Mouse (Mus musculus) embryonic facial prominence, embryonic 12.5 days (tissue): Measurements from ENCODE around the gene Mesp1. TPM values are rescaled to one million over a fixed set of nuclear protein-coding genes. Genes with fewer than 3 reads are reported as not detected.

Experiments
- ATAC-seq: fragments of 200-750 bp; cut with Nextera tagmentation; 2 replicates; pipeline ENCODE4 v1.8.0; 2017; ENCODE audit not compliant: insufficient number of reproducible peaks, insufficient read depth, low FRiP score, low TSS enrichment
- H3K27ac ChIP-seq: fragments of 300-500 bp; sonication (generic); 2 replicates; pipeline ENCODE4 v1.5.1; 2016; ENCODE audit warnings: mild to moderate bottlenecking
- H3K27me3 ChIP-seq: fragments of 300-500 bp; sonication (generic); 2 replicates; pipeline ENCODE4 v1.6.1; 2016; ENCODE audit warnings: mild to moderate bottlenecking, moderate library complexity
- H3K36me3 ChIP-seq: fragments of 300-500 bp; sonication (generic); 2 replicates; pipeline ENCODE4 v1.6.1; 2016; ENCODE audit warnings: mild to moderate bottlenecking
- H3K4me1 ChIP-seq: fragments of 300-500 bp; sonication (generic); 2 replicates; pipeline ENCODE4 v1.6.1; 2016
- H3K4me2 ChIP-seq: fragments of 300-500 bp; sonication (generic); replicated peaks from 2 replicates; pipeline ENCODE4 v1.6.1; 2016; ENCODE audit warnings: mild to moderate bottlenecking, moderate library complexity
- H3K4me3 ChIP-seq: fragments of 300-500 bp; sonication (generic); 2 replicates; pipeline ENCODE4 v1.5.1; 2016; ENCODE audit warnings: mild to moderate bottlenecking
- H3K9ac ChIP-seq: fragments of 300-500 bp; sonication (generic); 2 replicates; pipeline ENCODE4 v1.6.1; 2016; ENCODE audit warnings: mild to moderate bottlenecking, moderate library complexity
- H3K9me3 ChIP-seq: fragments of 300-500 bp; sonication (generic); 2 replicates; pipeline ENCODE4 v1.6.1; 2016; ENCODE audit warnings: mild to moderate bottlenecking, moderate library complexity
- WGBS: fragments of 180-500 bp; shearing (Covaris S2); methylation state at CpG from one replicate; pipeline ENCODE4 v1.1.7; 2016; 5-methylcytosine and 5-hydroxymethylcytosine counted together
- polyA plus RNA-seq: library from polyadenylated mRNA; unstranded; fragments of >200 nt; fragmentation: Nextera tagmentation; extraction: Ambion mirVana; gene quantifications from 2 replicates; pipeline ENCODE4 v1.2.1, GENCODE M21; 2016

Gene Mesp1
- polyA plus RNA-seq, 1 experiment from 2014 or later, result not detected

DNA sequence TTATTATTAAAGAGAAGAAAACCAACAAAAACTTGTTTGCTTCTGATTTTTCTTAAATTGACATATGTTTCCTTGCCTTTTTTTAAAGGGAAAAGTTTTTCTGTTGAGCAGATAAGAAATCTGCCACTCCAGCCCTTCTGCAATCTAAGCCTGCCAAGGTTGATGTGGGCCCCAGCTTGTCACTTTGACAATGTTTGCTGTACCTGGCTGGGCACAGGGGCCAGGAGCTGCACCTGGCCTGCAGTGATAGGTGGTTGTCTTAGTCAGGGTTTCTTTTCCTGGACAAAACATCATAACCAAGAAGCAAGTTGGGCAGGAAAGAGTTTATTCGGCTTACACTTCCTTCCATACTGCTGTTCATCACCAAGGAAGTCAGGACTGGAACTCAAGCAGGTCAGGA, 19.8 kb upstream of the Mesp1 start:
- no peak overlapping the region for H3K9ac ChIP-seq
- 81% methylated on average over 1 of the region's 1 CpGs for WGBS
- H3K27me3 ChIP-seq, result peaks cover 25% of the 10 kb centered on the region

DNA sequence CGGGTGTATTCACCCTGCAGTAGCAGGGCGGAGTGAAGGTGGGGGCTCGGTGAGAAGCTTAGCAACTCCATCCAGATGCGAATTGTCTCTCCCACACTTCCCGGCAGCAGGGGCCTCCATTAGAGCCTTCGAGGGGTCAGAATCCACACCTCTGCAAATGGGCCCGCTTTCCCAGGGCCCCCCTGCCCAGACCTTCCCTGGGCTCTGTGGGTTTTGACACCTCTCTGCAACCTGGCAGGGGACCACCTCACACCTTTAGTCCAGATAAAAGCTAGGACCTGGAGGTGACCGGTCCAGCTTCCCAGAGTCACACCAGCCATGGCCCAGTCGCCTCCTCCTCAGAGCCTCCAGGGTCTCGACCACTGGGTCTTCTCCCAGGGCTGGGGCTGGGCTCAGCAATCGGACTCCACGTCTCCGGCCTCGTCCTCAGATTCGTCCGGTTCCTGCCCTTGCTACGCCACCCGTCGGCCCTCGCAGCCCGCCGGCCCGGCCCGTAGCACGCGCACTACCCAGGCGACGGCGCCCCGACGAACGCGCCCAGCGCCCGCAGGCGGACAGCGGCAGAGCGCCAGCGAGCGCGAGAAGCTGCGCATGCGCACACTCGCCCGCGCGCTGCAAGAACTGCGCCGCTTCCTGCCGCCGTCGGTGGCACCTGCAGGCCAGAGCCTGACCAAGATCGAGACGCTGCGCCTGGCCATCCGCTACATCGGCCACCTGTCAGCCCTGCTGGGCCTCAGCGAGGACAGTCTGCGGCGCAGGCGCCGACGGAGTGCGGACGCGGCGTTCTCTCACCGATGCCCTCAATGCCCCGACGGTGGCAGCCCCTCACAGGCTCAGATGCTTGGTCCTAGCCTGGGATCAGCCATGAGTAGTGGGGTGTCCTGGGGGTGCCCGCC, 17.3 kb upstream of the Mesp1 start, which contains the start of gene Mesp2:
TSS of gene Mesp2 (plus strand) at position 117 of the 896 bp plus-strand sequence.
- Histone ChIP-seq H3K27ac (no peak within 1 kb of the TSS), H3K9ac (peak within 1 kb of the TSS; percentile 52), H3K4me3 (peak within 1 kb of the TSS; percentile 32), H3K4me2 (peak within 1 kb of the TSS; percentile 57), H3K4me1 (no peaks in the 10 kb centered on the region; the same call in 1 of the 2 replicates), H3K9me3 (no peaks in the 10 kb centered on the region), H3K36me3 (no peaks in the 10 kb centered on the region), H3K27me3 (peaks cover 25% of the 10 kb centered on the region)
- ATAC-seq, result 0 out of 2 replicates have a peak, but pooled peaks have one; percentile 29
- WGBS, result 20% methylated on average over 71 of the region's 71 CpGs

More for the DNA sequence above, 19.8 kb upstream of the Mesp1 start:
- peaks cover 3% of the 10 kb centered on the region; the same call in 1 of the 2 replicates for H3K4me1 ChIP-seq
- H3K9me3 ChIP-seq, result no peaks in the 10 kb centered on the region
- no peak overlapping the region for H3K4me3 ChIP-seq
- no peak overlapping the region for H3K27ac ChIP-seq
- no peaks in the 10 kb centered on the region for H3K36me3 ChIP-seq
- ATAC-seq, result no peak
- H3K4me2 ChIP-seq, result no peak overlapping the region

DNA sequence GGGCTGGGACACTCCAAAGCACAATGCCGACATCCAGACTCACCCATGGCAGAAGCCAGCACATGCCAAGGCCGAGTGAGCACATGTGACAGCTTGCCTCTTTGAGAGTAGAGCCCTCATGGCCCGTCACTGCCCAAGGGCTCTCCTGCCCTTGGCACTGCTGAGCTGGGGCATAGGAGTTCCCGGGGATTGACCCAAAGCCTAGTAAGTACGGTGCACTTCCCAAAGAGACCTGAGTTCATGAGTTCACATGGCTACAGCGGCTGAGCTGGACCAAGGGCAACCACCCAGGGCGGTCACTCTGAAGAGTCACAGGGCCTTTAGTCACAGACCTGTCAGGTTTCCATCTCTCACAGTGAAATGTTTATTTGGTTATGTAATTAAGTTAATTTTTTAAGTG, 15.0 kb upstream of the Mesp1 start:
- Histone ChIP-seq H3K27ac (no peak overlapping the region), H3K4me1 (no peaks in the 10 kb centered on the region; the same call in 1 of the 2 replicates), H3K27me3 (peaks cover 25% of the 10 kb centered on the region), H3K9ac (no peak overlapping the region), H3K4me3 (no peak overlapping the region), H3K9me3 (no peaks in the 10 kb centered on the region), H3K4me2 (no peak overlapping the region), H3K36me3 (no peaks in the 10 kb centered on the region)
- ATAC-seq, result no peak
- 78% methylated on average over 7 of the region's 7 CpGs for WGBS

DNA sequence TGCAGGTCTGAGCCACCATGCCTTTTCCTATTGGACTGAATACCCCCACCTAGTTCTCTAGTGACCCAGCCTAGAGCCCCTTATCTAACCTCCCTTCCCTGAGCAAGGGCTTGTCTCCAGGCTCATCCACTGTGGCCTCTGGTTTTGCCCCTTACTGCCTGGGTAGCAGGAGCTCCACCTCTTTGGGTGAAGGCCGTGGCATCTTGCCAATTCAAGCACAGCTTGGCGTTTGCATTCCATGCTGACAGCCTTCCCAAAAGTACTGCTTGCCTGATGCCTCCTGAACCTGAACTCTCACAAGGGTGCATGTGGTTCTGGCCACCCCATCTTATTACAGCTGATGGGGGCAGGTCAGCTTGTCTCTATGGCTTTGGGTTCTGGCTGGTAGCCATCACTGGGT, 10.3 kb upstream of the Mesp1 start:
- Histone ChIP-seq H3K27me3 (no peaks in the 10 kb centered on the region), H3K4me1 (0 out of 2 replicates have a peak, but pooled peaks cover 4% of the 10 kb centered on the region), H3K9me3 (no peaks in the 10 kb centered on the region), H3K4me3 (no peak overlapping the region), H3K9ac (no peak overlapping the region), H3K36me3 (no peaks in the 10 kb centered on the region), H3K27ac (no peak overlapping the region), H3K4me2 (no peak overlapping the region)
- WGBS, result 56% methylated on average over 2 of the region's 2 CpGs
- no peak for ATAC-seq

DNA sequence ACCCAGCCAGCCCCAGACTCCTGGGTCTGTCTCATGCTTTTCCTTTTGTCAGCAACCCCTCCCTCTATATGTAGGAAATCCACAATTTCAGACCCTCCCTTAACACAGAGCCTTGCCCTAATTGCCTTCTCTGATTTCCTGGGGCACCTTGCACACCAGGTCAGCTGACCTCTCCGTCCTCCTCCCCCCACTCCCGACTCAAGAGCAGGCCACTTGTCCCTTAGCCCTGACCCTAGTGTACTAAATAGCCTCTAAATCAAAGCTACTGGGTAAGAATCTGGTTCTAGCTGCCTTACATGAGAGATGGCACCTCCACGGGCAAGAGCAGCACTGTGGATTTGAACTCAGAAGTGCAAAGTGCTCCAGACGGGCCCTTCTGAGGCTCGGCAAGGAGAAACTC, 8.4 kb upstream of the Mesp1 start:
- no peak overlapping the region for H3K4me3 ChIP-seq
- WGBS, result 57% methylated on average over 5 of the region's 5 CpGs

DNA sequence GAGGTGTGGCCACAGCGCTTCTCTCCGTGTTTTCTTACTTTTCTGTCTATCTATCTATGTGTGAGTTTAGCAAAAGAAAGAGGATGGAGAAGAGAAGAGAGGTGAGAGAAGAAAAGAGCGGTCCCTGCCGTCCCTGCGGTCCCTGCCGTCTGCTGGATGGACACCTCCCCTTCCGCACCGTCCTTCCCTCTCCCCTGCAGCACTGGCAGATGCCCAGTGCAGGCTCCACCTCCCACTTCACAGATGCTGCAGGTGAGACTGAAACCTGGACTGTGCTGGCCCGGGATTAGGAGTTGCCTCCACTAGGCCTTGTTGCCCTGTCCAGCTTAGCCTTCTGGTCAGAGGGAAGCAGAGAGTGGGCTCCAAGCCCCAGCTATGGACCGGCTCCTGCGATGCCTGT, 7.8 kb upstream of the Mesp1 start:
- no peaks in the 10 kb centered on the region for H3K9me3 ChIP-seq
- WGBS, result 74% methylated on average over 11 of the region's 11 CpGs

More for the DNA sequence above, 8.4 kb upstream of the Mesp1 start:
- no peak overlapping the region for H3K4me2 ChIP-seq
- no peaks in the 10 kb centered on the region for H3K36me3 ChIP-seq
- no peak overlapping the region for H3K9ac ChIP-seq
- H3K4me1 ChIP-seq, result peaks cover 9% of the 10 kb centered on the region; the same call in 1 of the 2 replicates
- no peaks in the 10 kb centered on the region; the same call in 1 of the 2 replicates for H3K27me3 ChIP-seq
- no peaks in the 10 kb centered on the region for H3K9me3 ChIP-seq
- H3K27ac ChIP-seq, result no peak overlapping the region
- ATAC-seq, result no peak

DNA sequence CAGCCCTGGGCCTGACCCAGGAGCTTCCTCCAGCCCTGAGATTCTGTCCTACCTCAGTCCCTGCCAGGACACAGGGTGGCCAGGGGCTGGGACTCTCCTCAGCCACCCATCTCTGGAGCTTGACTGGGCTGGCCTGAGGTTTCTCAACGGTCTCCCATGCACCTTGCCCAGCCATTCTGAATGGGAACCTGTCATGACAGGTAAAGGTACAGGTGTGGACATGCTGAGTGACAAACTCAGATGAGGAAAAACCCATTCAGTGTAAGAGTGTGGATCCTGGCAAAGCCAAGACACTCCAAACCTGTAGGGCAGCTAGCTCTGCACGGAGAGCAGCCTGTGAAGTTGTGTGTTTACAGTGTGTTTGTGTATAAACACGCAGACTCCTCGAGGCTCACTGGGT, 6.7 kb upstream of the Mesp1 start:
- Histone ChIP-seq H3K36me3 (no peaks in the 10 kb centered on the region), H3K27ac (no peak overlapping the region), H3K9me3 (no peaks in the 10 kb centered on the region), H3K4me1 (peaks cover 9% of the 10 kb centered on the region; the same call in 1 of the 2 replicates), H3K9ac (no peak overlapping the region), H3K4me2 (no peak overlapping the region), H3K4me3 (no peak overlapping the region), H3K27me3 (peaks cover under 1% of the 10 kb centered on the region; the same call in 1 of the 2 replicates)
- WGBS, result 80% methylated on average over 4 of the region's 4 CpGs
- ATAC-seq, result no peak

More for the DNA sequence above, 7.8 kb upstream of the Mesp1 start:
- H3K4me3 ChIP-seq, result no peak overlapping the region
- H3K27me3 ChIP-seq, result no peaks in the 10 kb centered on the region; the same call in 1 of the 2 replicates
- no peak for ATAC-seq
- H3K4me2 ChIP-seq, result no peak overlapping the region
- H3K4me1 ChIP-seq, result peaks cover 9% of the 10 kb centered on the region; the same call in 1 of the 2 replicates
- no peak overlapping the region for H3K9ac ChIP-seq
- no peak overlapping the region for H3K27ac ChIP-seq
- H3K36me3 ChIP-seq, result no peaks in the 10 kb centered on the region

DNA sequence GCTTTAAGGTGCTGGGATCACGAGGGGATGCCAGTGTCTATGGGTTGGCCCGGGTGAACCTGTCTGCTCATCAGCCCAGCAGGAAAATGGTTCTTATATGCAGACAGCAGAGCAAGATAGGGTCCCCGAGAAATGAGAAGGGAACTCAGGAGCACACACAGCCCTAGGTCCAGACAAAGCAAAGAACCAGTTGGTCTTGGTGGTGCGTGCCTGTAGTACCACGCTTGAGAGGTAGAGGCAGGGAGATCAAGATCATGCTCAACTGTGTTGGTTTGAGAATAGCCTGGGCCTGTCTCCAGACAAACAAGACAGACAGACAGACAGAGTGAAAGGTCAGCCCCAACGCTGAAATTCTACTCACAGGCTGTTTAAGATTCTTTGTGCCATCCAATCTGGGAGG, 5.9 kb upstream of the Mesp1 start:
- Histone ChIP-seq H3K9ac (no peak overlapping the region), H3K4me2 (no peak overlapping the region), H3K9me3 (no peaks in the 10 kb centered on the region), H3K36me3 (no peaks in the 10 kb centered on the region), H3K27me3 (peaks cover 8% of the 10 kb centered on the region), H3K4me3 (no peak overlapping the region), H3K4me1 (peaks cover 9% of the 10 kb centered on the region; the same call in 1 of the 2 replicates), H3K27ac (no peak overlapping the region)
- no peak for ATAC-seq
- 68% methylated on average over 6 of the region's 6 CpGs for WGBS

DNA sequence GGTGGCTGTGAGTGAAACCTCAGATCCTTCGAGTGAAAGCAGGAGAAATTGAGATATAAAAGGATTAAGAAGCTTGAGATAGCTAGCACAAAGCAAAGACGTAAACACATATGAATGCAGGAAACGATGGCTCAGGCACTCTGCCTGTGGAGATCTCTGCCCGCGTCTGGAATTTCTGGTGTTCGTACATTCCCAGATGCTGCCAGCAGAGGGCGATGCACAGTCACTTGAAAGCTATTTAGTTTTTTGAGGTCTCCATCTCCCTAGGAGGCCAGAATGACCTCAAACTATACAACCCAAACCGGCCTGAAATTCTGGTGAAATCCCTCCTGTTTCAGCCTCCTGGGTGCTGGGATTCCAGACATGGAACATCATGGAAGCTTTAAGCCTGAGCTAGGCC, 5.5 kb upstream of the Mesp1 start:
- no peak overlapping the region for H3K9ac ChIP-seq
- H3K36me3 ChIP-seq, result no peaks in the 10 kb centered on the region
- H3K4me1 ChIP-seq, result peaks cover 9% of the 10 kb centered on the region; the same call in 1 of the 2 replicates
- H3K27me3 ChIP-seq, result peaks cover 12% of the 10 kb centered on the region
- H3K4me3 ChIP-seq, result no peak overlapping the region
- H3K9me3 ChIP-seq, result no peaks in the 10 kb centered on the region
- ATAC-seq, result no peak
- 3% methylated on average over 8 of the region's 8 CpGs for WGBS
- H3K27ac ChIP-seq, result no peak overlapping the region
- H3K4me2 ChIP-seq, result no peak overlapping the region

DNA sequence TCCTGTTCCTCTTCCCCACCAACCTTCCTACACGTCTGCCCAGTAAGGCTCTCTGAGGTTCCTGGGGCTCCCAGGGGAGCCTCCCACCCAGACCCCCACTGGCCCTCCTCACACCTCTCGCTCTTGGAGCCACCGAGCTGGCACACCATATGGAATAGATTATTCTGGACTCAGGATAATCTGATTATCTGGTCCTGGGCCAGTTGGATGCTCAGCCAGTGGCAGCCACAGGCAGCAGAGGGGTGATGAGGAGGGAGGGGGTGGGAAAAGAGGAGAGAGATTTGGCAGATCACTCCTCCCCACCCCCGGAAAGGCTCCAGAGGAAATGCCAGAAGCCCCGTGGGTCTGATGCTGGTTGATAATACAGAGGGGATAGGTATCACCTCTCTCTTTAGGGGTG, 5.0 kb upstream of the Mesp1 start:
- Histone ChIP-seq H3K4me3 (no peak overlapping the region), H3K4me2 (no peak overlapping the region), H3K36me3 (no peaks in the 10 kb centered on the region), H3K27me3 (peaks cover 17% of the 10 kb centered on the region), H3K27ac (0 out of 2 replicates have a peak overlapping the region, but pooled peaks have one; percentile 3), H3K9me3 (no peaks in the 10 kb centered on the region), H3K4me1 (peaks cover 9% of the 10 kb centered on the region; the same call in 1 of the 2 replicates), H3K9ac (no peak overlapping the region)
- WGBS, result 16% methylated on average over 5 of the region's 5 CpGs
- no peak for ATAC-seq

DNA sequence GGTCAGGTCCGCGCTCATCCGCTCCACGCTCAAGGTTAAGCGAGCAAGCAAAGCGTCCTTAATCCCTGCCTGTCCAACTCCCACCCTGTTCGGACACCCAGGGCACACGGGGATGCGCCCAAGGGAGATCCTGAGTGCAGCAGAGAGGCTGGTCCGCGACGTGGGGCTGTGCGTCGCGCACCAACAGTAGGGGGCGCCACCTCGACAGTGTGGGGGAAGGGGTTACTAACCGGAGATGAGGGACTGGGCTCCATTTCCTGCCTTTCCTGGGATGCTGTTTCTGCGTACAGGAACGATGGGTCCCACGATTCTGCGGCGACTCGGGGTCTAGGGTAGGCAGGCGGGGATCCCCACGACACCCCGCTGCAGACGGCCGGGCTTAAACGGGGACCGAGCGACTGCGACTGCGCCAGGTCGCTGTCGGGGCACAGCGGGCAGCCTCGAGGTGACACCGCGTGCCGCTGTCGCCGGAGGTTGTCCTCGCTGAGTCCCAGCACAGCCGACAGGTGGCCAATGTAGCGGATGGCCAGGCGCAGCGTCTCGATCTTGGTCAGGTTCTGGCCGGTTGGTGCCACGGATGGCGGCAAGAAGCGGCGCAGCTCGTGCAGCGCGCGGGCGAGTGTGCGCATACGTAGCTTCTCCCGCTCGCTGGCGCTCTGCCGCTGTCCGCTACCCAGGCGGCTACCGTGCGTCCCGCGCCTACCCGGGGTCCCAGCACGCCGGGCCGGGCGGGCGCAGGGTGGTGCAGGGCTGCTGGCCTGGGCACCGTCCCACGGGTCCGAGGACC, 760 bp downstream of the Mesp1 start:
- no peaks in the 10 kb centered on the region for H3K36me3 ChIP-seq
- H3K4me3 ChIP-seq, result peak overlapping the region; percentile 46
- H3K9me3 ChIP-seq, result no peaks in the 10 kb centered on the region
- no peak overlapping the region for H3K27ac ChIP-seq
- H3K27me3 ChIP-seq, result peaks cover 50% of the 10 kb centered on the region
- 2% methylated on average over 80 of the region's 80 CpGs for WGBS
- peak overlapping the region; percentile 49 for H3K9ac ChIP-seq
- H3K4me1 ChIP-seq, result 0 out of 2 replicates have a peak, but pooled peaks cover 3% of the 10 kb centered on the region
- peak overlapping the region; percentile 81 for H3K4me2 ChIP-seq
- ATAC-seq, result no peak
